Mouse (Mus musculus) brain, embryonic 14.5 days (tissue): ENCODE measurements at regions not wholly inside any gene's neighbourhood (a gene's known extent, or its start where the extent isn't known, plus 50 kb on each side); places are given as distances from the start of the nearest gene placed in this dataset.
A peak's percentile ranks its signal among the peaks of the same experiment; 100 is the strongest.

Source experiments
- DNase-seq: peaks from one replicate; pipeline ENCODE4 v3.0.0-alpha.2; 2011; ENCODE audit warnings: low read depth
- CTCF ChIP-seq: fragments of 200-500 bp; IDR thresholded peaks from 2 replicates; pipeline ENCODE4 v1.5.1; 2012; ENCODE audit warnings: inconsistent platforms, mild to moderate bottlenecking, moderate library complexity, borderline replicate concordance; ENCODE audit not compliant: insufficient read depth, insufficient read length; ENCODE audit errors: extremely low read depth
- POLR2A ChIP-seq: fragments of 200-500 bp; IDR thresholded peaks from 2 replicates; pipeline ENCODE4 v1.6.1; 2012; ENCODE audit warnings: mild to moderate bottlenecking, inconsistent platforms, borderline replicate concordance; ENCODE audit not compliant: poor library complexity, insufficient read depth, insufficient read length, severe bottlenecking; ENCODE audit errors: extremely low read depth

DNA sequence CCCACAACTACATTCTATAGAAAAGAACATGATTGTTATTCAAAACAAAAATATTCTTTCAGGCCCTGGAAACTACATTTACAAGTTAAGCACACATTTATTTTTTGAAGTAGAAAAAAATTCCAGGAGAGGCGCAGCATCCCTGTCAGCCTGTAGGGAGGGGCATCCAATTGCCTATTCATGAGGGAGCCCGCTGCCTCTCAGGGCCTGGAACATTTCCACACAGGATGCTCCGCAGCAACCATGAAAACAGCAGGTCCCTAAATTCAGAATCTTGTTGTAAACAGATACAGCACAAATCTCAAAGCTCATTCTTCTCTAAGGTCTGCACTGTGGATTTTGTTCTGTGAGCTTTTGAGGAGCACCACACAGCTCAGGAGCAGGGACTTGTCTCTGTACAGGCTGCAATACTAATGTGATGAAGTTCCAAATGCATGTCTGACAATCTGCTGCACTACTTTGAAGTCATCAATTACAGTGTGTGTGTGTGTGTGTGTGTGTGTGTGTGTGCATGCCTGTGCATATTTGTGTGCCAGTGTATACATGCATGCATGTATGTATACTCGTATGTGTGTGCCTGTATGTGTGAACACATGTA lies 121.4 kb upstream of the Spaca1 start:
- DNase-seq: peak; percentile 69
- no peak for TF ChIP-seq POLR2A
- no peak for TF ChIP-seq CTCF

DNA sequence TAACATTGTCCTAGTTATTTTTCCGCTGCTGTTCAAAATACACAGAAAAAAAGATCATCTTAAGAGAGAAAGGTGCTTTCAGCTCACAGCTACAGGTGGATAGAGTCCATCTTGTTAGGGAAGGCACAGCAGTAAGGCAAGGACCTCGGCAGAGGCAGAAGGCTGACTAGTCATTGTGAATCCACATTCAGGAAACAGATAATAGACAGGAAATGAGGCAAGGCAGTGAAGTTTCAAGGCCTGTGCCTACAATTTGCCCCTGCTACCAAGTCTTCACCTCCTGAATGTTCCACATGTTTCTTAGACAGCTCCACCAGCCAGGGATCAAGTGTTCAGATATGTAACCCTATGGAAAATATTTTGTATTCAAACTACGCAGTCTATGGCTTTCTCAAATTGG lies 122.0 kb upstream of the Spaca1 start:
- DNase-seq: no peak

DNA sequence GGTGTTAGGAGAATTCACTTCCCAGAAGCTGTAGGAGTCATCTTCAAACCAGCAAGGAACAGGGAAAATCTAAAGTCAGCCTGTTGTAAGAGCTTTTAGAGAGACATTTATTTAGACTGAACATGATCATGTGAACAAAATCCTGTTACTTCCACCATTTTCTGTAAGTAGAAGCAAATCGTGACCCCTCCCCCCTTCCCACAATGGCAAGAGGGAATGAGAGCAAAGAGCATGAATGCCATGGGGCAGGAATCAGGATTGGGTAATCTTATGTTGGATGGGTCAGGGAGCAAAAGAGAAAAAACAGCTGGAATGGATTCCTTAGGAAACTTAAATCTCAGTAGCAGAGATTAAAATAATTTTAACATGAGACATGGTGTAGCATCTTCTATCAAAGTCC lies 127.4 kb upstream of the Spaca1 start:
- TF ChIP-seq POLR2A (no peak), CTCF (no peak)
- no peak for DNase-seq

More for the DNA sequence above, 122.0 kb upstream of the Spaca1 start:
- TF ChIP-seq POLR2A (no peak), CTCF (no peak)

DNA sequence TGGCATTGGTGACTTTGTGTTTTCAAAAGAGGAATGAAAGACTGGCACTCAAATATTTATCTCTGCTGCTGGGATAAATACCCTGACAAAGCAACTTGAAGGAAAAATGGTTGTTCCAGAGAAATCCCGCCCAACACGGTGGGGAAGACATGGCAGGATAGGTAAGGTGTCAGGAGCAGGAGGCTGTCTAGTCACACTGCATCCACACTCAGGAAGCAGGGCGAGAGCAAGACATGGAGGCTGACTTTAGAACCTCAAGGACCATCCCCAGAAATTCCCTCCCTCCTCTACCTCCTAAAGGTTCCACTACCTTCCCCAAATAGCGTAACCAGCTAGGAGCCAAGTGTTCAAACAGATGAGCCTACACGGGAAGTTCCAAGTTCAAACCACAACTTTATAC lies 136.5 kb upstream of the Spaca1 start:
- no peak for TF ChIP-seq POLR2A
- TF ChIP-seq CTCF: no peak

DNA sequence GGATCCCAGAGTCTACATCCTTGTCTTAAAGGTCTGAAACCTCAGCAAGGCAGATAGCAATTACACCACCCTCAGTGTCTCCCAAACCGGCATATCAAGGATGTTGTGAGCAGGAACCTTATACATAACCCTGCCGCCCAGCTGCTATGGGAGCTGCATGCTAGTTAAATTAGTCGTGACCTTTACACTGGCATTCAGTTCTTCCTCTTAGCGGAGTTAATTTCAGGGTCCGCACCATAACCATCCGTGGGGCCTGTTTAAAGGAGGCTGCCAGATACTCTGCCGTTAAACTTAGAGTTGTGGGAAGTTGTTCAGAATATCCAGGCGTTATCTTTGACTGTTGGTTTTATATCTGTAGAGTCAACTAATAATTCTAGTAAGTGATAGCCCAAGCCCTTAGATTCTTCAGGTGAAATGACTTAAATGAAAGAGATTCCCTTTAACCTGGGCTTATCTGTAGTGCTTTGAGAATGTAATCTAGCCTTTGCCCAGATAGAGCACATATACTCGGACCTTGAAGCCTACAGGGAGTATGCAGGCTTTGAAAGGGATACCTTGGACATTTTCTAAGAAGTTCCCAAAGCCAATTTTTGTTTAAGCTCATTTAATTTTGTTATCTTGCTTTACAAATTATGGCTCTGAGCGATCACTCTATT lies 153.3 kb upstream of the Spaca1 start:
- no peak for DNase-seq
- TF ChIP-seq POLR2A: no peak
- no peak for TF ChIP-seq CTCF

More for the DNA sequence above, 136.5 kb upstream of the Spaca1 start:
- no peak for DNase-seq

DNA sequence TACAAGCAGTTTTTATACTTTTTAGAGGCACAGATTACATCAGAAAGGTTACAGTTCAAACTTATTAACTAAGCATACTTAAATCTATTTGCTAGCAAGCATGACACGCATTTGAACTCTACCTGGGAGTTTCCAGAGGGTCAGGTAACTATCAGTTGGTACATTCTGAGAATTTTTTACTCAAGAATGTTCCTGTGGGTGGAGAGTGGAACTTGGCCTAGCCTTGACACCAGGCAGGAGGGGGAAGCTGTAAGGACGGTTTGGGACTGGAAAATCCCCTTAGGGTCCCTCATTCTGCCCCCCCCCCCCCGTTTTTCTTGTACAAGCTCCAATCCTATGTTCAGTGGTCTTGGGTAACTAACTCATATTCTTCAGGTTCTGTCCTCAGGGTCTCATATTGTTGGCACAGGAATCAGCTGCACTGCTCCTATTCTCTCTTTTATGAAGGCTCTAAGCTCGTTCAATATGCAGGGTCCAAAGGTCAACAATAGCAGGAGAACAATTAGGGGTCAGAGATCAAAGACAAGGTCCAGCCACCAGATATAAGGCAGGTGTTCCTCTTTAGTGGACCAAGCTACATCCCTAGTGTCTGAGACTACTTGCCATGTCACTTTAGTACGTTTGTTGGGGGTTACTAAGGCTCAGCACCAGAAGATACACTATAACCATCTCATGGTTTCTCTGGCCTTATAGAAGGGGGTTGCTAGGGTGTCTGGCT lies 159.3 kb upstream of the Spaca1 start:
- no peak for DNase-seq
- TF ChIP-seq POLR2A (no peak), CTCF (no peak)

DNA sequence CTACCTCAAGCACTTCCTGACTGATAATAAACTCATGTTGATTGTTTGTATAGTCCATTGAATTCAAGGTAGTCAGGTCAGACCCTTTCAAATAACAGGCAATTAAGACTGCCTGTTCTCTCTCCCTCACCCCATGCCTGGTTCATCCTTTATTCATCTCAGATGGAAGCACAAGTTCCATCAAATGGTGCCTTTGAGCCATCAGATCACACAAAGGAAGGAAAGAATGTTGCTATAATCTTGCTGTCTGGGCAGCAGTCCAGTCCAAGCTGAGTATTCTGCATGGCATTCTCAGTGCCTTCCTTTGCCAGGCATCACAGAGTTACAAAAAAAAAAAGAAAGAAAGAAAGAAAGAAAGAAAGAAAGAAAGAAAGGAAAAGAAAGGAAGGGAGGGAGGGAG lies 163.7 kb upstream of the Spaca1 start:
- peak; percentile 63 for DNase-seq
- TF ChIP-seq POLR2A (no peak), CTCF (no peak)

DNA sequence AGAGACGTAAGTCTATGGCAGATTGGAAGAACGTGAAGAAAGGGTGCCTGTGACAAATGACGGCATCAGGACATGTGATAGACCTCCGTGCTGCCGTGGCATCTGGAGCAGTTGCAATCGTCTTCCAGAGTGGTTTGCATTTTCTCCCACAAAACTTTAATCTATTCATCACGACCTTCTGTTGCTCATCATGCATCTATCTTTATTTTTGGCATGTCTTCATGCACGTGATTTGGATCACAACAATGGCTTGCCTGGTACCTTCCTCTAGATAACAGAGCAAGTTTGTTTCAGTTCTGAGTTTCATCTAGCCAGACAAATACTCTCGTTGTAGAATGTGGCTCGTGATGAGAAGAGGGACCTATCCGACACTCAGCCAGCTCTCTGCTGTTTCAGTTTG lies 164.4 kb upstream of the Spaca1 start:
- TF ChIP-seq POLR2A (no peak), CTCF (no peak)
- no peak for DNase-seq

DNA sequence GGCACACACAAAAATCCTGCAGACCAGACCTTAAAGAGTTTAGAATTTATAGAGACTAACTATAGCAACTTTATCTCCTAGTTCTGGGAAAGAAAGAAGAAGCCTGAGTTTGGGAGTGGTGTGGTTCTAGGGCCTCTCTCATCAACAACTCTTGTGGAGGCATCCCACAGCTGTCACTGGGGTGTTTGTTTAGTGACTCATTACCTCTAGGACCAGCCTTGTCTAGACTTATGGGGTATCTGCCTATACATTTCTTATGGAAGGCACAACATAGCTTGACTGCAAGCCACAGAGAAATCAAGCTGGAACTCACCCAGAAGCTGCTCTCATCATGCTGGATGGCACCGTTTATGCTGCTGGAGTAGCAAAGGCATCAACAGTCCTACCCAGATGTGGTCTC lies 171.9 kb upstream of the Spaca1 start:
- DNase-seq: no peak
- no peak for TF ChIP-seq POLR2A
- TF ChIP-seq CTCF: no peak

DNA sequence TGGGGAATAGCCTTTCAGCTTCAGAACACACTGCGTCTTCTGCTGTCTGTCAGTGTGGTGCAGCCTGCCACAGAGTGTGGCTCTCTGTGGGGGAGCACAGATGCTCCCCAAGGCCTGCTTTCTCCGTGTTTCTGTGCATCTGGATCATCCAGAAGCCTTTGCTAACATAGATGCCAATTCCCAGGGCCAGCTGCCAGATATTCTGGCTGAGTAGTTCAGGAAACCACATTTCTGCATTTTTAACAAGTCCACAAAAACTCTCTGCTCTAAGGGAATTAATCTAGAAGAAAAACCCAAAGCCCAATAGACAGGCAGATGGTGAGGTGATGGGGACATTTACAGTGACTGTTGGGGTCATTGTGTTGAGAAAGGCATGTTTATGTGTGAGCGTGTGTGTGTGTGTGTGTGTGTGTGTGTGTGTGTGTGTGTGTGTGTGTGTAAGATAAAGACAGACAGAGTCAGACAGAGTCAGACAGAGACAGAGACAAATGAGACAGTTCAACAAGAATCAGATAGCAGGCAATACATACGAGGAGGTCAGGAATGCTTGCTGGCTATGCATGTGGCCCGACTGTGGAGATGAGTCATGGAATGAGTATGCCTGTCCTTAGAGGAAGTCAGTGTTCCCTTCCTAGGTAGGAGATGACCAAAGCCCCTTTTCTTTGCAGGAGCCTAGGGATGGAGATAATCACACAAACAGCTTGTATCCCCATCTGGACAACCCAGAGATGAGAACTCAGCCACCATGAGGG lies 176.3 kb upstream of the Spaca1 start:
- peak; percentile 79 for DNase-seq
- no peak for TF ChIP-seq CTCF
- no peak for TF ChIP-seq POLR2A

DNA sequence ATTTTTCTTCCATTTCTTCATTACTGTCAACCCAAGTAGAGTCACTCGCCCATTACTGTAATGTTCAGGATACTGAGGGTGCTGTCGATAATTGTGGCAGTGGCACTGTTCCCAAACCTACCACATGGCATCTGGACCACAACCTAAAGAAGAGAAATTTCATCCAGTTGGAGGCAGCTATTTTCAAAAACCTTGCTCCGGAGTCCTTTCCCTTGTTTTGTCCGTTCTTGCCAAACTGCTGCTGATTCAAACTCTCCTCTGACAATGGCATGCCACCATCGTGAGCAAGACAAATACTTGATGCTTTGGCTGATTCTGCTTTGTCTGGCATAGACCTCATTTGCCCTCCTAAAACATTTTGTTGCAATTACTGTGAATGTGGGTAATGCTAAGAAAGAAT lies 176.9 kb upstream of the Spaca1 start:
- DNase-seq: no peak
- TF ChIP-seq POLR2A (no peak), CTCF (no peak)
